Mouse (Mus musculus) bone marrow macrophage, adult 2 months (primary cell): Measurements from ENCODE around the gene Cobll1.

Experiments used
- CTCF ChIP-seq: IDR thresholded peaks from 2 replicates; pipeline ENCODE4 v1.5.1; 2012; ENCODE audit warnings: low read depth, mild to moderate bottlenecking, low read length, moderate library complexity
- POLR2A ChIP-seq: IDR thresholded peaks from 2 replicates; pipeline ENCODE4 v1.6.1; 2012; ENCODE audit warnings: mild to moderate bottlenecking, low read depth, low read length, borderline replicate concordance

GRCm38 (mm10) chr2:65223012-65223411 lies 16.2 kb downstream of the Cobll1 start:
- TF ChIP-seq POLR2A (no peak), CTCF (no peak)
